Mouse (Mus musculus) neutrophil, adult 5-6 weeks (primary cell): Measurements from ENCODE around the gene Dnajc7. TPM values are rescaled to one million over a fixed set of nuclear protein-coding genes. Genes with fewer than 3 reads are reported as not detected.
A peak's percentile ranks its signal among the peaks of the same experiment; 100 is the strongest.
"Not testable (repeated sequence)": the region's sequence is repeated elsewhere in the genome, so short reads cannot be mapped to it uniquely, and the experiment has no call there.

Experiments used
- ATAC-seq: fragments of 151-379, 151-347 bp; 2 replicates; pipeline ENCODE4 v1.8.0; 2017; ENCODE audit warnings: mild to moderate bottlenecking, moderate TSS enrichment; ENCODE audit not compliant: insufficient number of reproducible peaks, poor library complexity, low FRiP score, severe bottlenecking; ENCODE audit errors: extremely low read depth
- total RNA-seq: library from RNA; stranded (forward); fragments of 200-1000 nt; gene quantifications from 2 replicates; pipeline ENCODE4 v1.2.3, GENCODE M21; 2017

Gene Dnajc7
- total RNA-seq, 1 experiment from 2014 or later: 520 TPM

DNA sequence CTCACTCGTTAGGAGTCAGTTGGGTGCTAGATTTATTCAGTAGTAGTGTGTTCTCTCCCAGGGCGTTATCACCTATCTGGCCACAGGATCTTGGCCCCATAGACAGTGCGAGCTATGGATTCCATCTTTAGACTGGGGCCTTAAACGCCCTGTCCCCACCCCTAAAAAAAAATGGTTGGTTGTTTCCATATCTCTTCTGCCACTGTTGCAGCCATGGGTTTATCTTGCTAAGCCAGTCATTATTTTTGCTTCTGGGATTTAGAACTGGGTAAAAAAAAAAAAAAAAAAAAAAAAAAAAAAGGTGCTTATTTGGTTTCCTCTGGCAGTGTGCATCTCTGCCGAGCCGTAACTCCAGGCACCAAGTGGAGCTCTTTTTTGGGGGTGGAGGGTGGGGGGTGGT lies 55.3 kb downstream of the Dnajc7 start:
- ATAC-seq: no peak

DNA sequence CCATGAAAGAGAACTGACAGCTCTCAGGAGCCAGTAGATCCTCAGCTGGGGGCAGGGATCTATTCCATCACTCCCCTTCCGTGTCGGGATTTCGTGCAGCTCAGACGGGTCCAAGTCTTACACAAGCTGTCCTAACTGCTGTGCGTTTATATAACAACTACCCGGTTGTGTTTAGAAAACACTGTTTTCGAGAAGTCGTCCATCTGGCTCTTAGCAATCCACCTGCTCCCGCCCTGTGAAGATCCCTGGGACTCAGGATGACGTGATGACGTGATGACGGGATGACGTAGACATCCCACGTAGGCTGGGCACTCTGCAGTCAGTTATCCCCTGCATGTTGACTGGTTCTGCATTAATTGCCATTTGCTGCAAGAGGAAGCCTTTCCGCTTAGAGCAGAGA lies 55.7 kb downstream of the Dnajc7 start:
- ATAC-seq: no peak

DNA sequence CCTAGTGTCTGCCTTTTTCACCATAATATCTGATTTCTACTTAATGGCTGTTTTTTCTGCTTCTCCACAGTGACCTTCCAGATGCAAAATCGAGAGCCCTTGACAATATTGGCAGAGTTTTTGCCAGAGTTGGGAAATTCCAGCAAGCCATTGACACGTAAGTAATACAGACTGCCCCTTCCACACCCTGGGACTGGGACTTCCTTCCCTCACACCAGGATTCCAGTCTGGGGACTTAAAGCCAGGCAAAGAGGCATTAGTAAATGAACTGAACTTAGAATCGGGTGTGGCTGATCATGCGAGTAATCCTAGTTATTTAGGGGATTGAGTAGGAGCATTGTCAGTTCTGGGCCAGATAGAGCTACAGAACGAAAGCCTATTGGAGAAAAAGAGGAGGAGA lies 58.2 kb downstream of the Dnajc7 start:
- ATAC-seq: no peak

DNA sequence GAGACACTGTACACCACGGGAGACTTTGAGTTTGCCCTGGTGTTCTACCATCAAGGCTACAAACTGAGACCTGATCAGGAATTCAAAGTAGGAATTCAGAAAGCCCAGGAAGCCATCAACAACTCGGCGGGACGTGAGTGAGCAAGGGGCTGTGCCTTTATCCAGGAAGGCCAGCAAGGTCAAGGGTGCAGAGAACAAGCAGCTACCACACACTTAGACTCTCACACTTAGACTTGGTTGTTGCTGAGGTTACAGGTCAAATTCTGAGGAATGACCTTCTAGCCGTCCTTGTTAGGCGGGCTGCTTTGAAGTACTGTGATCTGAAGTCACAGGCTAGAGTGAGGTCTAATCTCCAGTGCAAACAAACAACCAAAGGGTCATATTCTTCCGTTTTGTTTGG lies 60.5 kb downstream of the Dnajc7 start:
- ATAC-seq: no peak

DNA sequence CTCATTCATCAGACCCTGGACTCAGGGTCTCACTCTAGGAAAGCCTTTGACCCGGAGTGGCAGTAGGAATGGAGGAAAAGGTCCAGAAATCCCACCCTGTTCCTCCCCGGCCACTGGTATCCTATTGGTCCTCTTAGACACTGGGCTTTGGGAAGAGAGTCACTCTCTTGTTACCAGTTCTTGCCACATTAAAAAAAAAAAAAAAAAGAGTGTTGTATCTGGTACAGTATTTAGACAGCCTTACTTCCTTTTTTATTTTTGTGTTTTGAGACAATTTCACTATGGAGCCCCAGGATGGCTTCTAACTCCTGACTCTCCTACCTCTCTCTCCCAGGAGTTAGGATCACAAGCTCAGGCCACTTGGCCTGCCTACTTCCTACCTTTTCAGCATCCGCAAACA lies 62.4 kb downstream of the Dnajc7 start:
- no peak for ATAC-seq

DNA sequence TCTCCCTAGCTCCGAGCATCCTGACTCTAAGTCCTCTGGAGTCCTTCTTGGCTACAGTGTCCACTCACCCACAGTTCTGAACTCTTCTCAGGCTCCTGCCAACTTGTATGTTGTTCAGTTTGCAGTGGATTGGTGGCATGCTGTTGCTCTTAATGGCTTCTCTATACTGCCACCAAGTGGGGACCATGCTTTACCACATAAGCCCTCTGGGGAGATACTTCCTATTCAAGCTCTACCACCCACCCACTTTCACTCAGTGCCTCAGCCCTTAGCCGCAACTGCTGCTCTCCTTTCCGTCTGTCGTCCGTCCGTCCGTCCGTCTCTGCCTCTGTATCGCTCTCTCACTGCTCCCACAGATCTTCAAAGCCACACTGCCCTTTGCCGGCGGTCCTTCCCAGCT lies 64.4 kb downstream of the Dnajc7 start:
- ATAC-seq: peak; percentile 94

DNA sequence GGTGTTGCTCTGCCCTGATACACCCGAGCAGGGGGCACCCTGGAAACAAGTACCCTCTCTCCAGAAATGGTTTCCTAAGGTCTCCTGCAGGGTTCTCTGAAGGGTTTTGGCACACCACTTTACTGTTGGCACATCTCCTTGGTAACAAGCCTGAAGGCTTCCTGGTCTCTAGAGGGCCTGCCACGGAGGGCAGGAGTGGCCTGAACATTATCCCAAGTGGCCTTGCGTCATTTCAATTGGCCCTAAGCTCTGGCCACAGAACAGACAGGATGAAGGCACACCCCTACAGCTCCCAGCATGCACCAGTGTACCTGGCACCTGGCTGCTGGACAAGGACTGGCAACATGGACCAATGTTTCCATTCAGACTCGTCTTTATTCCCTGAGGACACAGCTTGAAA lies 67.1 kb downstream of the Dnajc7 start:
- no peak for ATAC-seq

DNA sequence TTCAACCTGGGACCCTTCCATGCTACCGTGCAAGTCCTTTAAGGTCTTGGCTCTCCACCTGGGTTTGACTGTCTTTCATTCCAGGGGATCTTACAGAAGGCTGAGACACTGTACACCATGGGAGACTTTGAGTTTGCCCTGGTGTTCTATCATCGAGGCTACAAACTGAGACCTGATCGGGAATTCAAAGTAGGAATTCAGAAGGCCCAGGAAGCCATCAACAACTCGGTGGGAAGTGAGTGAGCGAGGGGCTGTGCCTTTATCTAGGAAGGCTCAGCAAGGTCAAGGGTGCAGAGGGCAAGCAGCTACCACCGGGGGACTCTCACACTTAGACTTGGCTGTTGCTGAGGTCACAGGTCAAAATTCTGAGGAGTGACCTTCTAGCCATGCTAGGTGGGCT lies 69.9 kb downstream of the Dnajc7 start:
- ATAC-seq: no peak

DNA sequence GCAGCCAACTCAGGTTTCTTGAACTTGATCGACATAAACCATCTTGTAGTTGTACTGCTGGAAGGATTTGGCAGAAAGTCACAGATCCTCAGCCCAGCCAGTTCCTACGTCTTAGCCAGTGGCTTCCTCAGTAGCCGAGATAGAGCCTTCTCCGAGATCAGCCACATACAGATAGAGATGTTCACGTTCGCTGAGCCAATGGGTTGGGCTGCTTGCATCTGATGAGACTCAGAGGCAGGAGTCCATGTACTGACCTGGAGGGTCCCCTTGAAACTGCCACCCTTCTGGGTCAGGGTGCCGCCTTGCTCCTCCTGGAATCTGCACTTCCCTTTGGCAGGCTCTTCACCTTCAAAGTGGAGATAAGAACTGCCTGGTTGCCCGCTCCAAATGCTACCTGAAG lies 70.5 kb downstream of the Dnajc7 start:
- no peak for ATAC-seq

DNA sequence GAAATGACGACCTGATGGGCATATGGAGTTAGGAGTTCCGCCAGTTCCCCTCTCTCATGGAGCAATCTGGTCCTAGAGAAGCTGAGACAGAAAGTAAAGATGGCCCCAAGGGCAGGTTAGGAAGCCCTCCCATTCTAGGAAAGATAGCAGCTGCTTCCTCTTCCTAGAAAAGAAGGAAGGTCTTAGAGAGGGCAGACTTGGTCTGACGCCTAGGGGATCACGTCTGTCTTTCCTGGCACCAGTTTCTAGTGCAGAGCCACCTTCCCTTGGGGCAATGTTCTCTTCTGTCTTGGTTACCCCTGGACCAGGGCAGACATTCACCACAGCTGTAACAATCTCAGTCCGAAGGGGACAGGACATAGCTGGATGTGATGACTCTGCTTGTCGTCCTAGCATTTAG lies 71.8 kb downstream of the Dnajc7 start:
- no peak for ATAC-seq

DNA sequence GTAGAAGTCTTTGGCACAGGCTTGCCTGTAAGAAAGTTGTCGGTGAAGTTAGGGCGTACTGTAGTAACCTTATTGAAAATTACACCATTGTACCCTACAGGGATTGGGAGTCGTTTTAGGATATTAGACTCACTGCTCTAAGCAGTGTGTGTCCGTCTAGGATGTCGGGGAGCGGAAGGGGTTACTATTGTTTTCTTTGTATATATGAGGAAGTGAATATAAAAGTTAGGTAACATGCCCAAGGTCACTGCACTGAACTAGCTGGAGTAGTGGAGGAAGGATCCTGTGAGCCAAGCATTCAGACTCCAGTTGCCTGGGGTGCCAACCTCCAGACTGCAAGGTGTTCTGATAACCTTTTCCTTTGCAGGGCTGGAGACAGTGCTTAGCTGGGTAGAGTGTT lies 73.0 kb downstream of the Dnajc7 start:
- ATAC-seq: no peak

DNA sequence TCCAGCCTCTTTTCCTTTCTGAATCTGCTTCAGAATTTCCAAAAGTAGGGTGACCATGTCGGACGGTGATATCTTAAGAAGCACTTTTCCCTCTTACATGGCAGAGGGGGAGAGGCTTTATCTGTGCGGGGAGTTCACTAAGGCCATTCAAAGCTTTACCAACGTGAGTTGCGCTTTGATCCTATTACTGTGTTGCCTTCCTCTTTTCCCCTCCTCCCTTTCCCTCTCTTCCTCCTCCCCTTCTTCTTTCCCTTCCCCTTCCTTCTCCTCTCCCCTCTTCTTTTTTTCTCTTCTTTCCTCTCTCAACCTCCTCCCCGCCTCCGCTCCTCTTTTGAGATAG lies 74.3 kb downstream of the Dnajc7 start:
- ATAC-seq: 0 out of 2 replicates have a peak, but pooled peaks have one; percentile 3

DNA sequence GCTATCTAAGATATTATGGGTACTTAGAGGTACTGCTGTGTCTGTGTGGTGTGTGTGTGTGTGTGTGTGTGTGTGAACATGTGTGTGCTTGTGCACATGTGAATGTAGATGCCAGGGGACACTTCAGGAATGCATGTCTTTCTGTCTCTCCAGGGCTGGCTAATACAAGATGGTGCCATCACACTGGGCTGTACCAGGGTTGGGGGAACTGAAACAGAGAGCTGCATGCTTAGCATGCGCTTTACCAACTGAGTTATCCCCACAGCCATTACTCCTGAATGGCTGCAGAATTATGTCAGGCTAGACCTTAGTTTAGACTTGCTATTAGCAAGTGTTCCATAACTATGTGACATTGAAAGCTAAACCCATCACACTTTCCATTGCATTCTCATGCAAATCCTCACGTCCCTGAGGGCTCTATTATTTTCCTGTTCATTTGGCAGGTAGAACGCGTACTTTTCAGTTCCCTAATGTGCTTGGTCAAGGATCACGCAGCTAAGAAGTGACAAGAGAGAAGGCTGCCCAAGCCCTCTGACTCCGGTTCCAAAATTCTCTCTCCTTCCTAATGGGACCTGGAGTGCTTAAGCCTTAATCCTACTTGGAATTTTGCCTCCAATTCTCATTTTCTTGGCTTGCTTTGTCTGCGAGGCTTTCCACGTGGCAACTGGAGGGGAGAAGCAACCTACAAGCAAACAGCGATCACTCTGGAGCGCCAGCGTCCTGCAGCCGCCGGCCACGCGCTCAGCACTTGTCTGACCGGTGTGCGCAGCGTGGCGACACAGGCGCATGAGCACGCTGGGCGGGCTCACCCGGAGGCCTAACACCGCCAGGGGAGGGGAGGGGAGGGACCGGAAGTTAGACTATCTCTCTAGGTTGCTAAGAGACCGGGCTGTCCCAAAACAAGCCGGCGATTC lies 74.9 kb downstream of the Dnajc7 start, which contains the start of gene Ttc25:
TSS of gene Ttc25 (plus strand) at position 776 of the 914 bp plus-strand sequence.
- peak; percentile 85 for ATAC-seq

DNA sequence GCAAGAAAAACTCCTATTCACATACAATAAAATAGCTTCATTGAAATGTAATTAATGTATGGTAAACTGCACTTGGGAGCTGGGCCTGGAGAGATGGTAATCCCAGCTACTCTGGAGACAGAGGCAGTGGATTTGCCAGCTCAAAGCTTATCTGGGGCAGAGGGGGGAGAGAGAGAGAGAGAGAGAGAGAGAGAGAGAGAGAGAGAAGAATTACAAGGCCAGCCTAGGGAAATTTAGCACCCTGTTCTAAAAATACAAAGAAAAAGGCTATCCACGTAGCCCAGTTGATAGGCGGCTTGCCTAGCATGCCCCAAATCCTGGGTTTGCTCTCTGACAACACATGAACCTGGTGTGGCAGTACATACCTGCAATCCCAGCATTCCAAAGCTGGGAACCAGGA lies 78.4 kb downstream of the Dnajc7 start:
- no peak for ATAC-seq

DNA sequence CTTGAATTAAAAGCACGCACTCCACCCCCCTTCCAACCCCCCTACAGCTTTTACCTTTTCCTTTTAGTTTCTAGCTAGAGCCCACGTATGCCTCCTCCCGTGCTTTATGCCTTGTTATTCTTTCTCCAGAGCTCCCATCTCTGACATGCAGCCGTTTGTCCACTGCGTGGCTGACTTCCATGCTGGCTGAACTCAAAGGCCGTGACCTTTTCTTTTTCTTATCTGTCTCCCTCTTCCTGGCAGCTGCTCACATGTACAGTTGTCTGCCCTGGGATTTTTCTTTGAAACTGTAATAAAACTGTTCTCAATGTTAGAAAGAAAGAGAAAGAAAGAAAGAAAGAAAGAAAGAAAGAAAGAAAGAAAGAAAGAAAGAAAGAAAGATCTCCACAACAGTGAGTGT lies 79.0 kb downstream of the Dnajc7 start:
- ATAC-seq: no peak

DNA sequence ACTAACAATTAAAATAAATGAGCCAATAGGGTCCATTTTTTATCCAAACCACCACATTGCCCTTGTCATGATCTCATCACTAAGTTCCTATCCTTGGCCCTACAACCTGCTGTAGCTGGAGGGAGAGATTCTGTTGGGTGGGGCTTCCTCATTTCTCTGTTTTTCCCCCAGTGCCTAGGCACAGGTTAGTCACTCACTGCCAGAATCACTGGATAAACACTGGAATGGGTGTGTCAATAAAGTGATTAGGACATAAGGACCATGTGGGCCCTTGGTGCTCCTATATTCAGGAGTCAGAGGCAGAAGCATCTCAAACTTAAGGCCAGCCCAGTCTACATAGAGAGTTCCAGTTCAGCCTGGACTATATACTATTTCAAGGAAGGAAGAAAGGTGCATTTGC lies 83.5 kb downstream of the Dnajc7 start:
- no peak for ATAC-seq

DNA sequence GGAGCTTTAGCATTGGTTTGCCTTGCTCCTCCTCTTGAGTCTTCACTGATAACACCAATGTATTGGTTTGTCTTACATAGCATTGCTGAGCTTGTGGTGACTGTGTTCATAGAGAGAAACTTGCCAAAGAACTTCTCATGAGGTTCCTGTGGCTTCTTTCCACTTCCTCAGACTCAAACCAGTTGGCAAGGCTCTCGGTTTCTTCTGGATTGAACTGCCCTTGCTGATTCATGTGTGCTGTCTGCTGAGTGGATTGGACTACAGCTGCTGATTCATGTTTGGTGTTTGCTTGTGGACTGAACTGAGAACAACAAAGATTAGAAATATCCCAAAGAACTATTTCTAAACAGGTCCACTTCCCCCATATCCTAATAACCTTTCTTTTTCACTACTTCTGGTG lies 84.0 kb downstream of the Dnajc7 start:
- no peak for ATAC-seq

DNA sequence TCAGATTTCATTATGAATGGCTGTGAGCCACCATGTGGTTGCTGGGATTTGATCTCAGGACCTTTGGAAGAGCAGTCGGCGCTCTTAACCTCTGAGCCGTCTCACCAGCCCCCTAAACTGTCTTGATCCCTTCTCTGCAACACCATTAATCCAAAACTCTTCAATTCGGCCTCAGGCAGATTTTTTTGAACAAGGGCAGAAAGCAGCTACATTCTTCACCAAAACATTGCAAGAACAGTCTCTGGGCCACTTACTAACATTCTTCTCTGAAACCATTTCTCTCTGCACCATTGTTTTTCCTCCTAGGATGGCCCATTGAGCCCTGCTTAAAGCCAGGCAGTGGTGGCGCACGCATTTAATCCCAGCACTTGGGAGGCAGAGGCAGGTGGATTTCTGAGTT lies 85.1 kb downstream of the Dnajc7 start:
- ATAC-seq: not testable (repeated sequence)

DNA sequence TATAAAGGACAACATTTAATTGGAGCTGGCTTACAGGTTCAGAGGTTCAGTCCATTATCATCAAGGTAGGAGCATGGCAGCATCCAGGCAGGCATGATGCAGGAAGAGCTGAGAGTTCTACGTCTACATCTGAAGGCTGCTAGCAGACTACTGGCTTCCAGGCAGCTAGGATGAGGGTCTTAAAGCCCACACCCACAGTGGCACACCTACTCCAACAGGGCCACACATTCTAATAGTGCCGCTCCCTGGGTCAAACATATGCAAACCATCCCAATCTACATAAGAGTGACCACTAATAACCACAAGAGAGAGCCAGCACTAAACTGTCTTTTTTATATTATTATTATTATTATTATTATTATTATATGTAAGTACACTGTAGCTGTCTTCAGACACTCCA lies 85.6 kb downstream of the Dnajc7 start:
- not testable (repeated sequence) for ATAC-seq

DNA sequence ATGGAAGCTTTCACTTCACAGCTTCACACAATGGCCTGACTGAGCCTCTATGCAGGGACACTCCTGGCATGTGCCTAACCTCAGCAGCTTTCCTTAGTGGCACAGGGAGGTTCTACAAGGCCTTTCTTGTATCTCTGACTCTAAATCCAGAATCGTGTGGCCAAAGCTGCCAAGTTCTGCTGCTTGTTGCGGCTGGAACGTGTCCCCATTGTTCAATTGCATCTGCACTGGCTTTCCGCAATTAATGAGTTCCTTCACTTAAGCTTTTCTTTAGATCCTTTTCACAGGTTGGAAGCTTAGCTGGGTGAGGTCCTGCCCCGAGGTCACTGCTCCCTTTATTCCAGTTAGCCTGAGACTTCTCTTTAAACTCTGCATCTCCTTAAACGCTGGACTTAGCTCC lies 86.1 kb downstream of the Dnajc7 start:
- no peak for ATAC-seq
